Mouse (Mus musculus) lung, postnatal 10 days (tissue): ENCODE data around the gene Tspan32.

Experiments used
- DNase-seq: peaks from one replicate; pipeline ENCODE4 v3.0.0; 2021

The Tspan32 gene

GRCm38 (mm10) chr7:143008370-143008926 lies 3.6 kb downstream of the Tspan32 start:
- DNase-seq = peak; percentile 90

GRCm38 (mm10) chr7:143008996-143009665 lies 4.3 kb downstream of the Tspan32 start:
- peak; percentile 83 for DNase-seq

DNA sequence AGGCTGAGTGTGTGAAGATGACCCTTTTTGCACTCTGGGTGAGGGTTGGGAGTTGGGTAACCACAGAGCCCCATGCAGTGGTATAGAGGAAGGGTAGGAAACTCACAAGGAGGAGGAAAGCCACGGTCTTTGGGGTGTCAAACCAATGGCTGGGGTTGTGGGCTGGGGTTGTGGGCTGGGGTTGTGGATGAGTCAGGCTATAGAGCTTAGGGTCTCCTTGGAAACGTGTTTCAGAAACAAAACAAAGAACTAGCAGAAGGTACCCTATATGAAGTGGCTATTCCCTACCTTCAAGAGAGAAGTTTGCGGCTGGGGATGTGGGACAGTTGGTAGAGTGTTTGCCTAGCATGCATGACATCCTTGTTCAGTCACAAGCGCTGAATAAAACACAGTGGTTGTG lies 5.2 kb downstream of the Tspan32 start:
- DNase-seq = no peak

DNA sequence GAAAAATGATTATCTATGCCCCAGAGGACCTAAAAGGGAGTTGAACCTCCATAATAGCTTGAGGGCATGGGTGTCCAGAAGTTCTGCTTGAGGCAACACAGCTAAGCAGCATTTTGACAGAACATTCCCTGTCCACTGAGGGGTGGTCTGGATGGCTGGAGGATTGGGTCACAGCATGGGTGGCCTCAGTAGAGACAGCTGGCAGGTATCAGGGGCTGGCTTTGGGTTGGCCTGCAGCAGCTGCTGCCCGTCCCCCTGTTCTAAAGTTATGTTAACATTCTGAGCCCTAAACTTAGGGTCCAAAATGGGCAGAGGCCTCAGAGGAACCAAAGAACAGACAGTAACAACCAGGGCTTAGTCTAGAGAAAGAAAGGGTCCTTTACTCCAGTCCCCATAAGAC lies 6.4 kb downstream of the Tspan32 start:
- DNase-seq = peak; percentile 37

DNA sequence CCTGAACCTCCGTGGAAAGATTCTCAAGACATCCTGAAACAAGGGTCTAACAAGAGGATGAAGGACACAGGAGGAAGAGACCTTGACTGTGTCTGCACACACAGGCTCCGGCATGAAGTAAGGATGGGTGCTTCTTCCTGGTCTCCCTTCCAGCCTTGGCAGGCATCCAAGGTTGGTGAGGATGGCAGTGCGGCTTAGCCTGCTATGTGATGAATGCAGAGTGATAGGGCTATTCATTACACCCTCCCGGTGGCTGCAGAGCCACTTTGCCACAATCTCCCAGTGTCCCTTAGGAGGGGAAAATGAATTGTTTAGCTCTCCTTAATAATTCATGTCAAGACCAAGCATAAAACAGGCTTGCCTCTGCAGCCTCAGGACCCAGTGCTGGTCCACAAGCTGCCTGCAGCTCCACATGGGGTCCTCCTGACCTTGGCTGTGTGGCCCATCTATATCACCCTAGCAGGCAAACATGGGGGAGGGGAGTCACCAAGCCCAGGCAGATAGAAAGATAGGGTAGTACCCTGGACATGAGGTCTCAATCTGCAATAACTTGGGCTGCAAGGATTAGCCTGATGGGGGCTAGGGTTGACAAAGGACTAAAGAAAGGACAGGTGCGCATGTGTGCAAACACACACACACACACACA lies 7.5 kb downstream of the Tspan32 start:
- no peak for DNase-seq

- DNase-seq = peak; percentile 85
Observed at GRCm38 (mm10) chr7:143013420-143014178, 8.8 kb downstream of the Tspan32 start.

DNA sequence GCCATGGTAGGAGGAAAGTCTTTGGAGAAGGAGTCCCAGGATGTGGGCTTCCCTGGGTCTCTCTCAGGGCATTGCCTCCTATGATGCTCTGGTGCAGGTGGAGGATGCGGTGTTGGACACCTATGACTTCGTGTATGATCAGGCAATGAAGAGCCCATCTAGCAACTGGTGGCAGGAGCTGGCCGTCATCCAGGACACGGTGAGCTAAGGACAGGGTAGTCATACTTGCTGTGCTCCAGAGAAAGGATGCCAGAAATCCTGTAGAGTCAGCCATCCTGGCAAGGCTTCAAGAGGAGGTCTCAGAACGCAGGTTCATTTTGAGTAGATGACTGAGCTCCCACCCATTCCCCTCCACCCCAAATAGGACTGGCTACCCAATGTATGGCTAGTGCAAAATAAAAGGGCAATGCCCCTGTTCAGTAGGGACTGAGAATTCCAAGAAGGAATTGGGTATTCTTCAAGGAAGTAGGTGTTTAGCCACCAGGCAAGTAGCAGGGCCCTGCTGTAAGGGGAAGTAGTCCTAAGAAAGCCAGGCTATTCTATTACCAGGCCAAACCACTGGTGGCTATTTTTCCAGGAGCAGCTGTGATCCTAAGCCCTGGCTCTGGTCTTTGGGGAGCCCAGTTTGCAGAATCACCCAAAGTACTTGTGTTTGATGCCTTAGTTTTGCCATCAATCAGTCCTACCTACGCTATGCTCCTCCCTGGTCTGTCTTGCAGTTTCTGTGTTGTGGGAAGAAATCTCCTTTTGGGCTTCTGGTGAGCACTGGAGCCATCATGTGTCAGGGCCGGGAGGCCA lies 10.2 kb downstream of the Tspan32 start:
- DNase-seq = no peak

DNA sequence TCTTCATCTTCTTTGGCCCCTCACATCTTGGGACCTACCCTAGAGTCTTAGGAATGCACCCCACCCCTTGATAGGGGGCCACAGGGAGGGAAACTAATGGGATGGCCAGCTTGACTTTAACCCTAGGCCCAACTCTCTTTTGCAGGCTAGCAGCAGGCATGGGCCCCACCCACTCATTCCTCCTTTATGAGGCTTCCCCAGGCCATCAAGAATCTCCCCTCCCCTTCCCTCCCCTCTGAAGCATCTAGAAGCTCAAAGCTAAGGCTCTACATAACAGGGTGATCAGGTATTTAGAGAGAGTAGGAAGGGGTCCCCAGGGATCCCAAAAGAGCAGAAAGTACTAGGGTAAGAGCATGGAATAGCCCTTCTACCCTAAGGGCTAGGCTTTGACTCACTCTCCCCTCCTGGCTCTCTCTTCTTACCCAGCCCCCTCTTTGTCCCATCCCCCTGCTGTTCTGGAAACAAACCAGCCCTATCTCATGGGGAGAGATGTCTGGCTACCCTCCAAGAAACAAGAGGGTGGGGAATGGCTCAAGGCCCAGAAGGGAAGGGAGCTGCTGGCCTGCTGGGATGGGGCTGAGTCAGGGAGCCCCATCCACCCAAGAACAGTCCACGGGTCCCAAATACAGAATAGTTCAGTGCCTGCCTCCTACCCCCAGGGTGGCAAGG lies 11.0 kb downstream of the Tspan32 start:
- DNase-seq = peak; percentile 93

- no peak for DNase-seq
Observed at GRCm38 (mm10) chr7:143016424-143017142, 11.7 kb downstream of the Tspan32 start.

DNA sequence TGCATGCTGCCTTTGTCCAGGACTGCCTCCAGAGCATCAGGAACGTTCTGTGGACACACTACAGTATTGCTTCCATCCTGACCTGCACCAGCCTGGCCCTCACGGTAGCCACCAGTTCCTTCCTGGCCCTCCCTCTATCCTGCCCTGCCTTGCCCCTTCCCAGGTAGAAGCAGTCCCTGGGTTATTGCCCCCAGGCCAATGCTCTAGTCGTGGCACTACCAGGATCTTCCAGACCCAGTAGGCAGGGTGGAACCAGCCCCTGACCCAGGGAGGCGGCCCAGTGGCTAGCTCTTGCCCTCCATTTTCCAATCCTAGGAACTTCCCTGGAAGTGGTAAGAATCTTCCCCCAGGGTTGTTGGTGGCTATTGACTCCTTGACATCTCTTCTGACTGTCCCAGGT lies 12.3 kb downstream of the Tspan32 start:
- no peak for DNase-seq

GRCm38 (mm10) chr7:143020040-143020439 lies 15.2 kb downstream of the Tspan32 start:
- no peak for DNase-seq

- no peak for DNase-seq
Observed at GRCm38 (mm10) chr7:143020764-143021163, 15.9 kb downstream of the Tspan32 start.

DNA sequence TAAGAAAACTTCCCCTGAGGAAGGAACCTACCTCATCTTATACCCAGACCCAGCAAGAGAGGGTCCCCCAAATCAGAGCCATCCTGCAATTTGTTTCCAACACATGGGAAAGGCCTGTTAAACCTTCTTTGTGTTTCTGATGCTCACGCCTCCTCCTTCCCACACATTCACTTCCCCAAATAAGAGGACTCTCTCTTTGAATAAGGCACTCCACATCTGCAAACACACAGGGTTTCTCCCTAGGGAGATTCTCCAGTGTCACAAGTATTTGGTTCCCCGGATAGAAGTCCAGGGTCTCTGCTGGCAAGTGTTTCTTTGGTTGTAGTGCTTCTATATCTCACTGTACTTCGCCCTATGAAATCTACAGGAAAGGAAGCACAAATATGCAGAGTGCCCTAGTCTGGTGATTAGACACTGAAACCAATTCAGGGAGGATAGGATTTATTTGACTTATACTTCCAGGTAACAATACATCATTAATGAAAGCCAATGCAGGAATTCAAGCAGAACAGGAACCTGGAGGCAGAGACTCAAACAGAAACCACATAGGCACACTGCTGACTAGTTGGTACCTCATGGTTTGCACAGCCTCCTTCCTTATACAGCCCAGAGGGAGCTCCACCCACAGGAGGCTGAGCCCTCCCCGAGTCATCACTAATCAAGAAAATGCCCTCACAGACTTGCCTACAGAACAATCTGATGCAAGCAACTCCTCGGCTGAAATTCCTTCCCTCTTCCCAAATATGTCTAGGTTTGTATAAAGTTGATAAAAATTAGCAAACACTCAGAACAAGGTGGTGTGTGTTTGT lies 16.7 kb downstream of the Tspan32 start:
- no peak for DNase-seq

- no peak for DNase-seq
Observed at GRCm38 (mm10) chr7:143023499-143023898, 18.7 kb downstream of the Tspan32 start.

DNA sequence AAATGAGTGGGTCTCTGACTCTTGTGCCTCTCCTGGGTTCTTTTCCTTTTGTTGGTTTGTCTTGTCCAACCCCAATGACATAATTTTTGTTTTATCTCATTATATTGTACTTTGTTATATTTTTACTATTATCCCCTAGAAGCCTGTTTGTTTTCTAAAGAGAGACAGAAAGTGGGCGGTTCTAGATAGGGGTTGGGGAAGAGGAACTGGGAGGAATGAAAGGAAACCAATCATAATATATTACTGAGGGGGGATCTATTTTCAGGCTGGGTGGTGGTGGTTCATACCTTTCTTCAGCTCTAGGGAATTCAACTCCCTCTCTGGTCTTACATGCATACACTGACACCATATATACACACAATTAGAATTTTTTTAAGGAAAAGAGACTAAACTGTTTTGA lies 19.4 kb downstream of the Tspan32 start:
- DNase-seq = no peak

DNA sequence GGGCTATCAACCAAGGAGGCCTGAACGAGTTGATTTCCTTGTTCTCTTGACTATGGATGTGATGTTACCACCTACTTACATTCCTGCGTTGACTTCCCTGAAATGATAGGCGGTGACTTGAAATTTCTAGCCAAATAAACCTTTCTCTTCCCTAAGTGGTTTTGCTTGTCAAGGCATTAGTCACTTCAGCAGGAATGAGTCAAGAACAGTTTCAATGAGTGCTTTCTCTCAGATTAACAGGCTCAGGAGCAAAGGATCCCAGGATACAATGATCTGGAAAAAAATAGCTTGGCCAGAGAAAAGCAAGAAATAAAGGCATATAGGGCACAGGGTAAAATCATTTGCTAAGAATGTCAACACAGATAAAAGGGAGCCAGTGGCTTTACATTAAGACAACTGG lies 20.6 kb downstream of the Tspan32 start:
- DNase-seq = no peak

- no peak for DNase-seq
Observed at GRCm38 (mm10) chr7:143027196-143027595, 22.4 kb downstream of the Tspan32 start.

- no peak for DNase-seq
Observed at GRCm38 (mm10) chr7:143031816-143032215, 27.0 kb downstream of the Tspan32 start.

DNA sequence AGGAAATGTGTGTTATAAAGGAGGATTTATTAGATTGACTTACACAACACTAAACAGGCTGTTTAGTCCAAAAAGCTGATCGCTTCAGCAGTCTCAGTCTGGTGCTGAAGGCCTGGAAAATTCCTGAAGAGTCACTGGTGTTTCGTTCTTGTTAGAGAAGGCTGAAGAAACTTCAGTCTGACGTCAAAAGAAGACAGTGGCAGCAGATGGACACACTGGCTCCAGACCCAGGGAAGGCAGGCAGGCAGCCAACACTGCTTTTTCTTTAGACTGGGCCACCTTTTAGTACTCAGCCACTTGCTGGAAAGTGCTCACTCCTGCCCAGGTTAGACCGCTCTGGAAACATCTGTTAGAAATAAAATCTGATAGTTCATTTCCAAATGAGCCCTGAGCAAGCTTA lies 28.7 kb downstream of the Tspan32 start:
- peak; percentile 59 for DNase-seq

DNA sequence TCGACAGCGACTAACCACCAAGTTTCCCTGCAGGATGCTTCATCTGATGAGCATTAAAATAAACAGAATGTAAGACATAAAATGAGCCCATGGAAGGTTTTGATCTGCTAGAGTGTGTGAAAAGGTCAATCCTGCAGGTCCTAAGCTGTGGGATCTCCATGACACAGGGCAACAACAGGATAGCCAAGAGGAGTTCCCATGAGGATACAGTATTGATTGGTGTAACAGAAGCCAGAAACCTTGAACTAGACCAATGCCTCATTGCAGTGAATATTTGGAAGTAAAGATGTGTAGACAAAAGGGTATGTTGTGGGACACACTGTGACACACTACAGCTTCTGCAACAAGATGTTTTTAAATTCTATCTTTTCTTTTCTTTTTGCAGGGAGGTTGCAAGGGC lies 29.3 kb downstream of the Tspan32 start:
- no peak for DNase-seq
